Mouse (Mus musculus): Measurements from ENCODE around the gene Syngr2. TPM values are rescaled to one million over a fixed set of nuclear protein-coding genes. Genes with fewer than 3 reads are reported as not detected.

Gene Syngr2
- total RNA-seq (2021): 10 to 100 TPM; 11.6 to 14.0 TPM

GRCm38 (mm10) chr11:117809407-117810311 lies at the start of gene Syngr2, which contains the start of gene Gm20708:
Gene Syngr2 (plus strand): TSS chr11:117809668.
Gene Gm20708 (plus strand): TSS chr11:117809668.
- DNase-seq (ENCODE audit: low spot score in 2 of 2): peak in 1 of 2 experiments; percentile 38
- intact Hi-C loops (cut with DNase I): no loop called here

DNA sequence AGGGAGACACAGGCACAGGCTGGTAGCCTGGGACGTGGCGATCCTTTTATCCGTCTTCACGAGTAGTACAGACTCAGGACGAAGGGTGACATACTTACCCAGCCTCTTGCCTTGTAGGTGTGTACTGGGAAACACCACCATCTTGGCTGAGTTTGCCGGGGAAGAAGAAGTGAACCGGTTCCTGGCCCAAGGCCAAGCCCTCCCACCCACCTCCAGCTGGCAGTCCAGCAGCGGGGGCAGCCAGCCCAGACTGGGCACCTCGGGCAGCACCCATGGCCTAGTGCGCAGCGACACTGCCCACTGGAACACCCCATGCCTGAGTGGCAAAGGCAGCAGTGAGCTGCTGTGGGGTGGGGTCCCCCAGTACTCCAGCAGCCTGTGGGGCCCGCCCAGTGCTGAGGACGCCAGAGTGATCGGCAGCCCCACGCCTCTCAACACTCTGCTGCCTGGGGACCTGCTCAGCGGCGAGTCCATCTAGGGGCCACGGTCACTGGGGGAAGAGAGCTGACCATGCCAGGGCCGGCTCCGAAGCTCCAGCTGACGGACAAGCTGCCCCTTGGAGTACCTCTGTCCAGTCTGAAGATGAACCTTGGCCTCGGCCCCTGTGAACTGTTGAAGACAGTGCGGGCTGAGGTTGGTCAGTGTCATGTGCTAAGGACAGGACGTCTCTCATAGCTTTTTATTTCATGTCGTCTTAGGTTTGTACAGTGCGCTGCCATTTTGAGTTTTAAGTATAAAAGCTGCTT lies 48.9 kb upstream of the Syngr2 start:
- intact Hi-C loops (cut with DNase I): no loop called here
- DNase-seq (ENCODE audit: low spot score in 2 of 2): peak in 1 of 2 experiments; percentile 62

DNA sequence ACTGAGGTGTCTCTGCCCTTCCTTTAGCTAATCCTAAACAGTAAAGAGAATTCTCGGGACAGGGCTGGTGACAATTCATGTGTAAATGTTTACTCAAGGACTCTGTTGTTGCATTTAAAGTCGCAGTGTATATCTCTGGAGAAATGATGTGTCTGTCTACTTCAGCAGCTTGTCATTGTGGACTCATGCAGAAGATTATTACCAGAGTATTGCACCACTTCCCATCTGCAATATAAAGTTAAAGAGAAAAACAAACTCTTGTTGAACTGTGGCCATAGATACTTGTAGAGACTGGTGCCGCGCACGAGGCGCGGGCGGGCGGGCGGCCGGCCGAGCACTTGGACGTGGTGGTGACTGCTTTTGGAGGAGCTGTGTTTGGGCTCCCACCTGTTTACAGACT lies 47.7 kb upstream of the Syngr2 start:
- intact Hi-C loops (cut with DNase I): no loop called here
- no peak for DNase-seq (ENCODE audit: low spot score in 2 of 2)

DNA sequence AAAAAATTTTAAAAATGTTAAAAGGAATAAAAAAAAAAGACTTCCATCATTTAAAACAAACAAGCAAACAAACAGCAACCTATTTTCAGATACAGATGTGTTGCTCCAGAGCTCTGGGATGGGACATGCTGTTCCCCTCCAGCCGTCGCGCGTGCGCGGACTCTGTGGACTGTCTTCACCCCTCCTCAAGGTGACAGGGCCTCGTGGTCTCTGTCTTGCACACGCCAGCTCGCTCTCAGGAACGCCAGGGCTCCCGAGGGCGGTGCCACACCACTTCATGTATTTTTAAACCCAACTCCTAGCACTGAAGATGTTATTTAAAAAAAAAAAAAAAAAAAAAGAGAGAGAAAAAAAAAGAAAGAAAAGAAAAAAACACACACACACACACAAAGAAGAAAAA lies 47.2 kb upstream of the Syngr2 start:
- intact Hi-C loops (cut with DNase I): no loop called here

DNA sequence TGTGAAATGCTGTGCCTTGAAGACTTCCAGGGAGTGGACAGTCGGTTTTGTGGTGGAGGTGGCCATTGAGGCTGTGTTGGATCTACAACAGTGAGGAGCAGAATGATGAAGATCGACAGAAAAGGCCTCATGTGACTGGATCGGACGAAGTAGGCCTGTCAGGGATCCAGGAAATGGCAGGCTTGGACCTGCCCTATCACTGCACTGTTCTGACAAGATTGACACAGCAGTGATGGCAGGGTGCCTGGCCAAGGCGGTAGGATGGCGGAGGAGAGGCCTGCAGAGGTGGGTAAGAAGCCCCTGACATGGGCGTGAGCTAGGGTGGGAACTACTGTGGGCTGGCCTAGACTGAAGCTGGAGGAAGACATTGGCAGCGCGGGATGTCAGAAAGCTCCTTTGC lies 45.1 kb upstream of the Syngr2 start:
- no peak for DNase-seq (ENCODE audit: low spot score in 2 of 2)
- intact Hi-C loops (cut with DNase I): no loop called here

More for the DNA sequence above, 47.2 kb upstream of the Syngr2 start:
- DNase-seq (ENCODE audit: low spot score in 2 of 2): no peak

GRCm38 (mm10) chr11:117765361-117765760 lies 44.1 kb upstream of the Syngr2 start:
- no peak for DNase-seq (ENCODE audit: low spot score in 2 of 2)
- intact Hi-C loops (cut with DNase I): no loop called here

DNA sequence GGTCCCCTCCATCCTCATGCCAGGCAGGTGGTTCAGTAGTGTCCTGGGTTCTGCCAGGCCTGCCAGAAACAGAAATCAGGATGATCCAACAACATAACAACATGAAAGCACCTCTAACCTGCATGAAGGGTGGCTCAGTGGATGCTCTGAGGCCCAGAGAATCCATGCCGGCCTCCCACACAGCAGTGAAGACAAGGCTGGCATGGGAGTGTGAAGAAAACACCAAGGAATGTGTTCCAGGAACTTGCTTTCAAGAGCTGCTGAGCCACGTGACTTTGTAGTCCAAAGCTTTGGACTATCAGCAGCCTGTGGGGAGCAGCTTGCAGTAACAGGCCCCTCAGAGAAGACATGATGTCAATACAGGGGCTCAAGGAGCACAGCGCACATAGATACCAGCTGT lies 43.2 kb upstream of the Syngr2 start:
- intact Hi-C loops (cut with DNase I): no loop called here

GRCm38 (mm10) chr11:117768725-117769682 lies 40.5 kb upstream of the Syngr2 start:
- intact Hi-C loops (cut with DNase I): no loop called here
- DNase-seq (ENCODE audit: low spot score in 2 of 2): no peak

More for the DNA sequence above, 43.2 kb upstream of the Syngr2 start:
- DNase-seq (ENCODE audit: low spot score in 2 of 2): peak in 1 of 2 experiments; percentile 76

- intact Hi-C loops (cut with DNase I): no loop called here
- no peak for DNase-seq (ENCODE audit: low spot score in 2 of 2)
Observed at GRCm38 (mm10) chr11:117769683-117770047, 39.8 kb upstream of the Syngr2 start.

- intact Hi-C loops (cut with DNase I): no loop called here
- no peak for DNase-seq (ENCODE audit: low spot score in 2 of 2)
Observed at GRCm38 (mm10) chr11:117770407-117770806, 39.1 kb upstream of the Syngr2 start.

DNA sequence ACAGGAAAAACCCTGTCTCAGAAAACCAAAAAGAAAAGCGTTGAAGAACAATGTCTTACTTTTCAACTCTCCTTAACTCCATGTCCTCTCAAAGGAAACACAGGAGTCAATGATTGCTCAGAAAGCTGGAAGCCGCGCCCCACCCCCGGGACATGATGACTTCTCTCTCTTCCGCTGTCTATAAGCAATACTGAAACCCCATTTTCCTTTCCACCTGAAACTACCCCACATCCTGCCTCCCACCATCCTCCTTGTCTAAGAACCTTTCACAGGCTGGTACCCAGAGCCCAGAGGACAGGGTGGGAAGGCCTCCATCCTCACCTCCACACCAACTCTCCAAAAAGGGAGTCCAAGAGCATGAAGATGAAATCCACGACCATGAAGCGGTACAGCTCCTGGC lies 37.1 kb upstream of the Syngr2 start:
- no peak for DNase-seq (ENCODE audit: low spot score in 2 of 2)
- intact Hi-C loops (cut with DNase I): no loop called here

GRCm38 (mm10) chr11:117774925-117775324 lies 34.5 kb upstream of the Syngr2 start:
- intact Hi-C loops (cut with DNase I): no loop called here
- DNase-seq (ENCODE audit: low spot score in 2 of 2): no peak

- DNase-seq (ENCODE audit: low spot score in 2 of 2): no peak
- intact Hi-C loops (cut with DNase I): no loop called here
Observed at GRCm38 (mm10) chr11:117775540-117775939, 33.9 kb upstream of the Syngr2 start.

DNA sequence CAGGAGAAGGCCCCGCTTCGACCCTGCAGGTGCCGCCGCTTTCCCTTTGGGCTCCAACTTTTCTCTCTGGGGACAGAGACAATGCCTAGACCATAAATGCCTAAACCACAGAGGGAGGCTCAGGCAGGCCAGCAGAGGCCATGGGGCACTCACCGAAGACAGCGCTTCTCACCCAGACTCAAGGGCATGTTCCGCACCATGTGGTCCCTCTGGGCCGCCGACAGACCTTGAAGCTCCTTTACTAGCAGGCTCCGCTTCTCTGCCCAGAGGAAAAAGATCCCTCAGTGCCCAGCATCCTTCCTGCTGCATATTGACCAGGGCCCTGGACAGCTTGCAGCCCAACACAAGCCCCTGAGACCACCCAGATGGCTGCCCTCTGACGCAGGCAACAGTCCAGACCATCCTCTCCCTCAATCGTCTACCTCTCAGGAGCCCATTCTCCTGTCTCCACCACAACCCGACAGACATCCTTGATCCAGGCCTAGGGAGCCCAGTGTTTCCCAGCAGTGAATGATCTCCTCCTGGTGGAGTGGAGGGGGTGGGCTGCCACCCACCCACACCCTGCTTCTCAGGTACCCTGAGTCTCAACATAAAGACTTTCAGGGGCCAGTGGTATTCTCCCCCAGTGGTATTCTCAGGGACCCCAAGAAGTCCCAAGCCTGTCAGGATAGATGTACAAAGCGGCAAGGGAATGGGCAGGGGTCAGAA lies 33.2 kb upstream of the Syngr2 start:
- intact Hi-C loops (cut with DNase I): no loop called here
- DNase-seq (ENCODE audit: low spot score in 2 of 2): no peak

DNA sequence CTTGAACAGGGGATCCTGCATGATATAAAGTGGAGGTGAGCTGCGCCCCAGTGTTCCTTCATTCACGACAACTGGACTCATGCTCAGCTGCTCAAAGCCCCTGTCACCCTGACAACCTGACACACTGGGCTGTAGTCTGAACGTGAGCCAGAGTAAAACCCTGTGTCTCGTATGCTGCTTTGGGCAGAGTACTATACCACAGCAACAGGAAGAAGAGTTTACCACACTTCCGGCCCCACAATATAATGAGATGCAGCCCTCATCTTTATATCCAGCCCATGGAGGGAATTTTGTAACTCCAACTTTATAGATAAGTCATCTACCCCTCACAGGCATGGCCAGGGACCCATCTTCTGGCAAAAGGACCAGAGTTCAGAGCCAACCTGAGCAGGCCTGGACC lies 32.4 kb upstream of the Syngr2 start:
- no peak for DNase-seq (ENCODE audit: low spot score in 2 of 2)
- intact Hi-C loops (cut with DNase I): no loop called here

DNA sequence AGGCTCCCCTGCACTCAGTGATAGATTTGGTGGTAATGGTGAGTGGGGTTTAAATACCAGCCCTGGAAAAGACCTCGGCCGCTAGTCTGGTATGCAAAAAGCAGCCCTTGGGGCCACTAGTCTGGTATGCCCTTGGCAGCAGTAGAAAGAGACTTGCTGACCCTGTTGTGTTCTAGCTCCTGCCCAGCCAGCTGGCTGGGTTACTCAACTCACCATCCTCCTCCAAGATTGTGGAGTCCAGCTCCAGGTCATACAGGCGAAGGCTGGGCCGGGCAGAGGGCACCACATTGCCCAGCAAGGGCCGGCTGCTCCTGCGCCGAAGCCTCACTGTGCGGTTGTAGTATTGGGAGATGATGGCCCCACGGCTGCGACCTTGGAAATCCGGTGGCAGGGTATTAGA lies 31.4 kb upstream of the Syngr2 start:
- intact Hi-C loops (cut with DNase I): no loop called here
- no peak for DNase-seq (ENCODE audit: low spot score in 2 of 2)

DNA sequence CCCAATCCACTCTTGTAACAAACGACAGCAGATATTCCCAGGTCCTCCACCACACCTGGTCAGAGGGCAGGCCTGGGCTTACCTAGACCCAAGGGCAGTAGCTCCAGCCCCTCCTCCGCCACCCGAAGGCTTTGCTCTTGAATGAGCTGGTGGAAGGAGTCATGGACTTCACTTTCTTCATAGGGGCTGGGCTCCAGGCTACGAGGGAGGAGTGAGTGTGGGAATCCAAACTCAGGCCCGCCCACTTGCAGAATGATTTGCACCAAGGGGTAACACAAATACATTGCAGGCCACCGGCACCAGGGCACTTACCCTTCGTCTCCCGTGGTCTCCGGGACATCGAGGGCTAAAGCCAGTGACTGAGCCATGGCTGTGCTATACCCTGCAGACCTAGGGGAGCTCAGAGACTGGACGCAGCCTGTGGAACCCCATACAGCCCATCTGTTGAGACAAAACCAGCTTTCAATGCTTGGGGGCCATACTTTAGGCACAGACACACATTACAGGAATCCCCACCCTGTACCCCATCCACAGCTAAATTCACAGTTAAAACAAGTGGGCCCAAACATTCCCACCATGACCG lies 30.5 kb upstream of the Syngr2 start:
- intact Hi-C loops (cut with DNase I): no loop called here
- no peak for DNase-seq (ENCODE audit: low spot score in 2 of 2)

GRCm38 (mm10) chr11:117779434-117780198 lies 29.9 kb upstream of the Syngr2 start:
- no peak for DNase-seq (ENCODE audit: low spot score in 2 of 2)
- intact Hi-C loops (cut with DNase I): no loop called here

Measured in left cerebral cortex, postnatal 25 days (tissue).